Mouse (Mus musculus): ENCODE measurements around the gene Prl3d1.
"Not testable (repeated sequence)": the region's sequence is repeated elsewhere in the genome, so short reads cannot be mapped to it uniquely, and the experiment has no call there.

Gene Prl3d1

GRCm38 (mm10) chr13:27093890-27094289 lies at the start of gene Prl3d1:
Gene Prl3d1 (plus strand): TSS chr13:27094190.
- DNase-seq (ENCODE audit: extremely low spot score, low read depth, low spot score): not testable (repeated sequence)

DNA sequence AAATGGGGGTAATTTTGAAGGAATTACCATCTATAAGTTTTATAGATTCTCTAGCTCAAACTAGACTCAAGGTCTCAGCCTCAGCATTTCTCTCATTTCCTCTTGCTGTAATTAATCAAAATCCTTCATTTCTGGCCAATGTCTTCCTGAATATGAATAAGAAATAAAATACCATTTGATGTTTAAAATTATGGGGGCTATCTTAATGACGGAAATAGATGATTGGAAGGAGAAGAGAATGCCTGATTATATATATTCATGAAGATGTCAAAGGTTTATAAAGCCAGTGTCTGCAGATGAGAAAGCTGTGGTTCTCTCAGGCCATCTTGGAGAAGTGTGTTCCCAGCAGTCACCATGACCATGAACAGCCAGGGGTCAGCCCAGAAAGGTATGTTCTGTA lies 36.7 kb upstream of the Prl3d1 start, which contains the start of gene Prl:
Gene Prl, plus strand, starts transcription at position 301 of the 400 bp plus-strand sequence.
- no peak for DNase-seq (ENCODE audit: extremely low spot score, low read depth, low spot score)

- no peak for DNase-seq (ENCODE audit: extremely low spot score, low read depth, low spot score)
Observed at GRCm38 (mm10) chr13:27059177-27059576, 34.8 kb upstream of the Prl3d1 start.

DNA sequence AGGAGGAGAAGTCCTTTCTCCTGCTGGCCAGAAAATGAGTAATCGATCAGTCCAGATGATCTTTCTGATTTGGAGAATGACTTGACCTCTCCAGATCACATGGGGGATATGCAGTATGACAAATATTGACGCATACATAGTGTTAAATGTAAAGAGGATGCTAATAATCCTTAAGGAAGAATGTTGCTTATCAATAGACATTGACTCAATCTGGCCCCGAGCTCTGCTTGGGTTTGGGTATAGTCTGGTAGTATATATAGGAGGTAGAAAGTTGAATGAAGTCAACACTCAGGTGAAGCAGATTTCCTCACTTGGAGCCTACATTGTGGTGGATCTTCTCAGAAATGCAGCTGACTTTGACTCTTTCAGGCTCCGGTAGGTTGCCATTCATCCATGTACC lies 27.4 kb downstream of the Prl3d1 start, which contains the start of gene Prl3d2:
Gene Prl3d2, plus strand, starts transcription at position 301 of the 400 bp plus-strand sequence.
- DNase-seq (ENCODE audit: extremely low spot score, low read depth, low spot score): not testable (repeated sequence)

DNA sequence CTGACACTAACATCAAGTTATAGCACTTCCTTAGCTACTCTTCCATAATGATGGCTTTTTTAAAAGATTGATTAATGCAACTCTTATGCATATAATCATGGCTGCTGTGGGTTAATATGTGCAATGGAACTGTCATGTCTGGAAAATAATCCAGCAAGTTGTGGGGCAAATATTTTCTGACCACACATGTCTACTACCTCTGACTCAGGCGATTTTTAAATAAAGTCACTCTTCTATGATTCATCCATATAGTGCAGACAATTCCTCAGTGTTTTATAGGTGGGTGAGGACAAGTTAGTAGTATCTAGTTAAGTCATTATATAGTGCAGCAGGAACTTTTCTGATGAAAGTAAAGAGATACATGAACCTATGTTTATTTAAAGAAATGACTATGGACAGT lies 54.3 kb downstream of the Prl3d1 start:
- DNase-seq (ENCODE audit: extremely low spot score, low read depth, low spot score): no peak

Measured in hindlimb bud, embryonic 11.5 days (tissue).